Mouse (Mus musculus): ENCODE data around the gene Ehd4. TPM values are rescaled to one million over a fixed set of nuclear protein-coding genes. Genes with fewer than 3 reads are reported as not detected.

The Ehd4 gene
- total and polyA plus RNA-seq, 3 experiments: 8.1 to 27.7 (median 9.8) TPM

DNA sequence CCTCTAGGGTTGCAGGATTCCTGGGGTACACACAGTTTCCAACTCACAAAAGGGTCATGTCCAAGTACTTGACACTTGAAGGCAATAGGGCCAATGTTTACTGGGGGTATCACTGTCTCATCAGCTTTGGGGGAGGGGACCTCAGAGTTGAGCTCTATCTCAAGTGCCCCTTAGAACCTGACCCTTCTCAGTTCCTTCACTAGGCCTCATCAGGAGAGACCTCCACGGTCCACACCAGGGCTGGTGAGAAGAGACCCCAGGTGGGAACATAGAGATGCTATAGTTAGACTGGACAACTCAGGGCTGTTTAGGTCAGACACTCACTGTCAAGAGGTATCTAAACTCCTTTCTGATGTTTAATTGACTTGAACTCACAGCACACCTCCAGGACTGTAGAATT lies 15.3 kb downstream of the Ehd4 start:
- H3K27ac ChIP-seq (ENCODE audit: insufficient read depth, low read depth): no peak overlapping the region
- H3K36me3 ChIP-seq (replicated peaks in 1 of 2; ENCODE audit: control insufficient read depth in 1 of 2, insufficient read depth in 1 of 2, low read length in 1 of 2): peaks cover 0 to 19% of the 10 kb centered on the region in 2 experiments
- no peaks in the 10 kb centered on the region for H3K9me3 ChIP-seq (replicated peaks; ENCODE audit: low read length)
- no peak for DNase-seq (ENCODE audit: extremely low read depth)
- H3K4me2 ChIP-seq (ENCODE audit: insufficient read depth, low read depth, poor library complexity, severe bottlenecking): no peak overlapping the region
- H3K4me1 ChIP-seq (ENCODE audit: control insufficient read depth in 1 of 2, insufficient read depth in 2 of 2): peaks cover 13 to 74% of the 10 kb centered on the region in 2 experiments
- no peak overlapping the region for H3K4me3 ChIP-seq (replicated peaks in 1 of 3; ENCODE audit: low read depth in 2 of 3, low read length in 2 of 3, poor library complexity in 1 of 3)
- no peak overlapping the region for H3K9ac ChIP-seq (ENCODE audit: insufficient read depth, low read depth)
- TF ChIP-seq JUND (conservative IDR thresholded peaks at IDR 0.05; ENCODE audit: low read depth, low read length): no peak
- TF ChIP-seq ZKSCAN1 (IDR thresholded peaks at IDR 0.05; ENCODE audit: borderline replicate concordance, low read depth, low read length): no peak
- no peak for TF ChIP-seq UBTF (IDR thresholded peaks at IDR 0.05; ENCODE audit: low read depth, low read length)
- no peak for TF ChIP-seq RCOR1 (conservative IDR thresholded peaks at IDR 0.05; ENCODE audit: low read depth, low read length)
- TF ChIP-seq MYC (IDR thresholded peaks at IDR 0.05; ENCODE audit: low read depth, low read length): no peak
- TF ChIP-seq RAD21 (IDR thresholded peaks at IDR 0.05; ENCODE audit: low read depth, low read length): no peak
- no peak for TF ChIP-seq ELF1 (IDR thresholded peaks at IDR 0.05; ENCODE audit: low read depth, low read length)
- no peak for TF ChIP-seq CHD2 (IDR thresholded peaks at IDR 0.05; ENCODE audit: low read length)
- no peak for TF ChIP-seq POLR2AphosphoS2 (IDR thresholded peaks at IDR 0.05; ENCODE audit: low read depth, low read length)
- no peak for TF ChIP-seq CTCF (conservative IDR thresholded peaks at IDR 0.05 in 1 of 2, IDR thresholded peaks at IDR 0.05 in 1 of 2; ENCODE audit: low read depth in 2 of 2, low read length in 2 of 2)
- TF ChIP-seq MAZ (IDR thresholded peaks at IDR 0.05; ENCODE audit: low read depth, low read length): no peak
- TF ChIP-seq JUN (IDR thresholded peaks at IDR 0.05; ENCODE audit: insufficient read depth, low read depth, low read length): no peak
- TF ChIP-seq E2F4 (IDR thresholded peaks at IDR 0.05; ENCODE audit: insufficient replicate concordance, low read depth, low read length): no peak
- TF ChIP-seq MXI1 (IDR thresholded peaks at IDR 0.05; ENCODE audit: low read depth, low read length): no peak
- TF ChIP-seq NRF1 (IDR thresholded peaks at IDR 0.05; ENCODE audit: low read depth, low read length): no peak
- TF ChIP-seq USF1 (IDR thresholded peaks at IDR 0.05; ENCODE audit: low read depth, low read length): no peak
- no peak for TF ChIP-seq ZC3H11A (IDR thresholded peaks at IDR 0.05; ENCODE audit: low read depth, low read length)
- in situ Hi-C loops (cut with MboI; ENCODE audit: low pct_ligation_motif_present, low pct_unique_long_range_greater_than_20kb, low sequenced_read_pairs) (no loop called here), dilution Hi-C loops (cut with MboI; ENCODE audit: extremely low pct_ligation_motif_present, extremely low pct_unique_long_range_greater_than_20kb, low sequenced_read_pairs) (no loop called here)
- no peaks in the 10 kb centered on the region for H3K79me2 ChIP-seq (replicated peaks; ENCODE audit: control insufficient read depth, extremely low read depth, insufficient read depth, poor library complexity, severe bottlenecking)
- H3K27me3 ChIP-seq (replicated peaks): no peaks in the 10 kb centered on the region

DNA sequence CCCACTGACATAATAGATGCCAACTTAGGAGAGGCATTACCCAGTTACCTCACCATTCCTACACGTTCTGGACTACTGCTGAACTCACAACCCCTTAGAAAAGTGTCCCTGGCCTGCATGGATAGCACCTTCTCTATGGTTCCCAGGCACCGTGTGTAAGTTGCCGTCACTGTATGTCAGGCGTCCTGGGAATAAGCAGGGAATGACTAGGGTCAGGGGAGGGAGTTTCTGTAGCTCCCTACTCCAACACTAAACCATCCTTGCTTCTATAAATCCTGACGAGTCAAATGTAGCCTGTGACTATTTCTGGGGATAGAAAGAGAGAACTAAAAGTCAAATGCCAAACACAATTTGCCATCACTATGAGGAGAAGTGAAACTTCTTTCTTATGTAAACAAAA lies 17.1 kb downstream of the Ehd4 start:
- dilution Hi-C loops (cut with MboI; ENCODE audit: extremely low pct_ligation_motif_present, extremely low pct_unique_long_range_greater_than_20kb, low sequenced_read_pairs): no loop called here
- Histone ChIP-seq H3K36me3 (replicated peaks in 1 of 2; ENCODE audit: control insufficient read depth in 1 of 2, insufficient read depth in 1 of 2, low read length in 1 of 2) (peaks cover 0 to 24% of the 10 kb centered on the region in 2 experiments), H3K27ac (ENCODE audit: insufficient read depth, low read depth) (0 out of 2 replicates have a peak overlapping the region, but pooled peaks have one; percentile 7)

More for the DNA sequence above, 17.1 kb downstream of the Ehd4 start:
- no peak overlapping the region for H3K4me2 ChIP-seq (ENCODE audit: insufficient read depth, low read depth, poor library complexity, severe bottlenecking)
- in situ Hi-C loops (cut with MboI; ENCODE audit: low pct_ligation_motif_present, low pct_unique_long_range_greater_than_20kb, low sequenced_read_pairs): no loop called here
- TF ChIP-seq EP300 (IDR thresholded peaks at IDR 0.05; ENCODE audit: low read length) (no peak), IRF4 (IDR thresholded peaks at IDR 0.05; ENCODE audit: low read depth, low read length) (no peak), RCOR1 (conservative IDR thresholded peaks at IDR 0.05; ENCODE audit: low read depth, low read length) (no peak), CHD1 (IDR thresholded peaks at IDR 0.05; ENCODE audit: low read depth, low read length) (no peak), KAT2A (IDR thresholded peaks at IDR 0.05; ENCODE audit: insufficient replicate concordance, low read length) (no peak), USF2 (conservative IDR thresholded peaks at IDR 0.05; ENCODE audit: low read depth, low read length) (no peak), ZNF384 (IDR thresholded peaks at IDR 0.05; ENCODE audit: low read depth, low read length) (no peak), MYC (IDR thresholded peaks at IDR 0.05; ENCODE audit: low read depth, low read length) (no peak), BHLHE40 (IDR thresholded peaks at IDR 0.05; ENCODE audit: low read depth, low read length) (no peak), TBP (conservative IDR thresholded peaks at IDR 0.05; ENCODE audit: low read depth, low read length) (no peak), ZKSCAN1 (IDR thresholded peaks at IDR 0.05; ENCODE audit: borderline replicate concordance, low read depth, low read length) (no peak), UBTF (IDR thresholded peaks at IDR 0.05; ENCODE audit: low read depth, low read length) (no peak), JUND (conservative IDR thresholded peaks at IDR 0.05; ENCODE audit: low read depth, low read length) (no peak), RAD21 (IDR thresholded peaks at IDR 0.05; ENCODE audit: low read depth, low read length) (no peak), CHD2 (IDR thresholded peaks at IDR 0.05; ENCODE audit: low read length) (no peak)
- H3K27me3 ChIP-seq (replicated peaks): no peaks in the 10 kb centered on the region
- no peak overlapping the region for H3K4me3 ChIP-seq (replicated peaks in 1 of 3; ENCODE audit: low read depth in 2 of 3, low read length in 2 of 3, poor library complexity in 1 of 3)
- H3K4me1 ChIP-seq (ENCODE audit: control insufficient read depth in 1 of 2, insufficient read depth in 2 of 2): peaks cover 24 to 88% of the 10 kb centered on the region in 2 experiments
- no peaks in the 10 kb centered on the region for H3K9me3 ChIP-seq (replicated peaks; ENCODE audit: low read length)
- no peak overlapping the region for H3K9ac ChIP-seq (ENCODE audit: insufficient read depth, low read depth)
- no peaks in the 10 kb centered on the region for H3K79me2 ChIP-seq (replicated peaks; ENCODE audit: control insufficient read depth, extremely low read depth, insufficient read depth, poor library complexity, severe bottlenecking)
- DNase-seq (ENCODE audit: extremely low read depth): no peak

Measured in CH12.LX (cell line).